Mouse (Mus musculus) intestine, embryonic 14.5 days (tissue): Measurements from ENCODE around the gene Appl1. TPM values are rescaled to one million over a fixed set of nuclear protein-coding genes. Genes with fewer than 3 reads are reported as not detected.

Experiments
- ATAC-seq: fragments of 200-750 bp; cut with Nextera tagmentation; replicated peaks from 2 replicates; pipeline ENCODE4 v1.8.0; 2017; ENCODE audit warnings: low read depth, moderate number of reproducible peaks, moderate TSS enrichment, moderate library complexity; ENCODE audit not compliant: low FRiP score, low TSS enrichment
- DNase-seq: peaks from one replicate; pipeline ENCODE4 v3.0.0-alpha.2; 2018; ENCODE audit warnings: low spot score
- H3K27ac ChIP-seq: fragments of 300-500 bp; sonication (generic); 2 replicates; pipeline ENCODE4 v1.5.1; 2014; ENCODE audit warnings: low read depth, mild to moderate bottlenecking, control low read depth
- H3K27me3 ChIP-seq: fragments of 300-500 bp; sonication (generic); replicated peaks from 2 replicates; pipeline ENCODE4 v1.6.1; 2014; ENCODE audit warnings: low read length, control low read depth; ENCODE audit not compliant: control insufficient read depth, insufficient read depth
- H3K36me3 ChIP-seq: fragments of 300-500 bp; sonication (generic); 2 replicates; pipeline ENCODE4 v1.6.1; 2014; ENCODE audit warnings: low read length, control low read depth; ENCODE audit not compliant: control insufficient read depth, insufficient read depth
- H3K4me1 ChIP-seq: fragments of 300-500 bp; sonication (generic); replicated peaks from 2 replicates; pipeline ENCODE4 v1.6.1; 2014; ENCODE audit warnings: low read length, control low read depth, mixed read lengths; ENCODE audit not compliant: control insufficient read depth, insufficient read depth
- H3K4me2 ChIP-seq: fragments of 300-500 bp; sonication (generic); 2 replicates; pipeline ENCODE4 v1.6.1; 2014; ENCODE audit warnings: low read length
- H3K4me3 ChIP-seq: fragments of 300-500 bp; sonication (generic); 2 replicates; pipeline ENCODE4 v1.5.1; 2014; ENCODE audit warnings: low read depth, low read length, control low read depth, mixed read lengths
- H3K9ac ChIP-seq: fragments of 300-500 bp; sonication (generic); 2 replicates; pipeline ENCODE4 v1.6.1; 2014; ENCODE audit warnings: mild to moderate bottlenecking, low read length
- H3K9me3 ChIP-seq: fragments of 300-500 bp; sonication (generic); 2 replicates; pipeline ENCODE4 v1.6.1; 2016; ENCODE audit warnings: low read length, control low read depth; ENCODE audit not compliant: control insufficient read depth
- WGBS: fragments of 180-500 bp; shearing (Covaris S2); extraction: QIAGEN DNeasy Blood & Tissue Kit; methylation state at CpG from one replicate; pipeline ENCODE4 v1.1.7; 2014; 5-methylcytosine and 5-hydroxymethylcytosine counted together
- polyA plus RNA-seq: library from polyadenylated mRNA; unstranded; fragments of >200 nt; fragmentation: Nextera tagmentation; extraction: Ambion mirVana; gene quantifications from 2 replicates; pipeline ENCODE4 v1.2.1, GENCODE M21; 2014

Appl1 gene
- polyA plus RNA-seq, 1 experiment from 2014 or later = 43.8 TPM

DNA sequence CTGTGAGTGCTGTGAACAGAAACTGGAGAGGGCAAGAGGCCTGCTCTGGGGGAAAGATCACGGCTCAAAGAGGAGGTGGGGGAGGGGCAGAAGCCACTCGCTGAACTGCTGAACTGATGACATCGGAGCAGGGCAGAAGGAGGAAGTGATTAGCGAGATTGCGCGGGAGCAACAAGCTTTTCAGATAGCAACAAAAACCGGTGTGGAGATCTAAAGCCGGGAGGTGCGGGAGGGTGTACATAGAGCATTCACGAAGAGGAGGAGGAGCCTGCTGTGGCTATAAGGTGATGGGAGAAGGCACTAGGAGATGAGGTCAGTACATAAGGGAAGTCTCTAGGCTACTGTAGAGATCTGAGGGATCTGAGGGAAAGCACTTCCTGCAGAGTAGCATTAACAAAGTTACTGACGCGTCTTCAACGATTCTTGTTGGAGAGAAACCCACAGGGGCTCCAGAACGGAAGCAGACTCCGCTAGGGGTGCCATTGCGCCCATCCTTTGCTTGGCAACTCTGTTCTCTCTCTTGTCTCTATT lies 23.2 kb upstream of the Appl1 start, which contains the start of gene Hesx1:
Gene Hesx1, plus strand, starts transcription at position 206 of the 531 bp plus-strand sequence.
- H3K4me2 ChIP-seq = peak within 1 kb of the TSS; percentile 48
- DNase-seq (peak; percentile 82), ATAC-seq (peak; percentile 71)
- H3K9ac ChIP-seq = peak within 1 kb of the TSS; percentile 5; the same call in 1 of the 2 replicates
- peak within 1 kb of the TSS; percentile 5; the same call in 1 of the 2 replicates for H3K27ac ChIP-seq
- H3K4me1 ChIP-seq = peaks cover 7% of the 10 kb centered on the region
- no peaks in the 10 kb centered on the region for H3K36me3 ChIP-seq
- H3K9me3 ChIP-seq = no peaks in the 10 kb centered on the region
- H3K4me3 ChIP-seq = peak within 1 kb of the TSS; percentile 18
- no peaks in the 10 kb centered on the region for H3K27me3 ChIP-seq
- 7% methylated on average over 16 of the region's 16 CpGs for WGBS

DNA sequence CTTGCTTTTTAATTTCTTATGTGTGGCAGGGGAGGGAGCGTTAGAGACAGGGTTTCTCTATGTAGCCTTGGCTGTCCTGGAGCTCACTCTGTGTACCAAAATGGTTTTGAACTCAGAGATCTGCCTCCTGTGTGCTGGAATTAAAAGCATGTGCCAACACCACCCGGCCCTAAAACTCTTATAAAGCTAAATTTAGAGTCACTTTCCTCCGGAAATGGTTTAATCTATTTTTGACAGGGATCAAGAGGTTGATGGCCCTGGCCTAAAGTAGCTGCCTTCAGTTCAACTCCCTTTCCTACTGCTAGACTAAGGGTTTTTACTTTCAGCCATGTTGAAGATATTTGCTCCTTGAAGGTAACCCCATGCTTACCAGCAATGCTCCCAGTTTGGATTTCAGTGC lies 22.4 kb upstream of the Appl1 start:
- 47% methylated on average over 3 of the region's 3 CpGs for WGBS
- H3K4me1 ChIP-seq = peaks cover 7% of the 10 kb centered on the region
- no peak for DNase-seq
- no peak overlapping the region for H3K4me2 ChIP-seq
- no peaks in the 10 kb centered on the region for H3K36me3 ChIP-seq
- H3K9ac ChIP-seq = no peak overlapping the region
- ATAC-seq = no peak
- no peak overlapping the region for H3K27ac ChIP-seq
- no peaks in the 10 kb centered on the region for H3K9me3 ChIP-seq
- H3K4me3 ChIP-seq = no peak overlapping the region
- H3K27me3 ChIP-seq = no peaks in the 10 kb centered on the region

DNA sequence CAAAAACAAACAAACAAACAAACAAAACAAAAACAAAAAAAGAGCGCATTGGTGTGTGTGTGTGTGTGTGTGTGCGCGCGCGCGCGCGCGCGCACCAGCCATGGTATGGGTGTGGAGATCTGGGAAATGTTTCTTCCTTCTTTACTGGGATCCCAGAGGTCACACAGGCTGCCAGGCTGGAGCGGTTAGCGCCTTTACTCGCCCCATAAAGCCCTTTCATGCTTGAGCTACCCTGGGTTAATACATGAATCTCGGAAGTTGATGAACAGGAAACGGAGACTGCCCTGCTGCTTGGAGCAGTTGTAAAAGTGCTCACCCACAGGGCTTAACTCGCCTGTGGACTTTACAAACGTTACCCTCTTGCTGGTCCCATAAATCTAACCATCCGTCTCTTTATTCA lies 20.6 kb upstream of the Appl1 start:
- H3K4me3 ChIP-seq = no peak overlapping the region
- no peak for DNase-seq
- ATAC-seq = no peak
- 71% methylated on average over 18 of the region's 18 CpGs for WGBS
- H3K27ac ChIP-seq = no peak overlapping the region
- H3K4me1 ChIP-seq = peaks cover 7% of the 10 kb centered on the region
- no peaks in the 10 kb centered on the region for H3K9me3 ChIP-seq
- no peak overlapping the region for H3K4me2 ChIP-seq
- H3K36me3 ChIP-seq = no peaks in the 10 kb centered on the region
- no peak overlapping the region for H3K9ac ChIP-seq
- no peaks in the 10 kb centered on the region for H3K27me3 ChIP-seq

DNA sequence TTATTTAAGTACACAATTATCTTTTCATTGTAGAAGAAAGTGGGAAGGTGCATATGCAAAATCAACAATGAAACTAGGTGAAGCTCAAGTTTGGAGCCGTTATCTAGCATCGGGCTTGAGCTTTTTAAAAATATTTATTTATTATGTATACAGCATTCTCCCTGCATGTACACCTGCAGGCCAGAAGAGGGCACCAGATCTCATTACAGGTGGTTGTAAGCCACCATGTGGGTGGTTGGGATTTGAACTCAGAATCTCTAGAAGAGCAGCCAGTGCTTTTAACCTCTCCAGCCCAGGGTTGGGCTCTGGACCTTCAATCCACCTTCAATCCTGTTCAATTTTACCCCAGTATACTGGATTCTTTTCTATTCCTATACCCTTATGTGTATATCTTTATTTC lies 17.7 kb upstream of the Appl1 start:
- ATAC-seq (no peak), DNase-seq (peak; percentile 10)
- Histone ChIP-seq H3K27ac (no peak overlapping the region), H3K36me3 (no peaks in the 10 kb centered on the region), H3K4me1 (peaks cover 1% of the 10 kb centered on the region; the same call in 1 of the 2 replicates), H3K9ac (no peak overlapping the region), H3K4me2 (no peak overlapping the region), H3K9me3 (no peaks in the 10 kb centered on the region), H3K27me3 (no peaks in the 10 kb centered on the region), H3K4me3 (no peak overlapping the region)
- 60% methylated on average over 2 of the region's 2 CpGs for WGBS

DNA sequence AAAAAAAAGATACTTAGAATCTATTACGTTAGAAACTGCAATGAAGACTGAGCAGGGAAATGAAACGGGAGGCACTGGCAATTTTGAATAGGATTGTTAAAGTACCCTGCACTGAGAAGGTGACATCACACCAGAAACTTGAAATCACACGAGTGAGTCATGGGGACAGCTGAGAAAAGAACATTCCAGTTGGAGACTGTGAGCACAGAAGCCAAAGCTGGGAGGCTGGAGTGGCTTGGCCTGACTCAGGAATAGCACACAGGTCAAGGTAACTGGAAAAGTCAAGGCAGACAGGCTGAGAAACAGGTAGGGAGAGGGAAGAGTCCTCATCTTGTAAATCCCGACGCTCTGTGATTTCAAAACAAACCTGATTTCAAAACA lies 11.1 kb upstream of the Appl1 start:
- Histone ChIP-seq H3K27me3 (no peaks in the 10 kb centered on the region), H3K9me3 (peaks cover 6% of the 10 kb centered on the region; the same call in 1 of the 2 replicates), H3K36me3 (no peaks in the 10 kb centered on the region), H3K4me2 (no peak overlapping the region), H3K27ac (no peak overlapping the region), H3K4me1 (no peaks in the 10 kb centered on the region), H3K4me3 (no peak overlapping the region), H3K9ac (no peak overlapping the region)
- DNase-seq (no peak), ATAC-seq (no peak)
- 72% methylated on average over 5 of the region's 5 CpGs for WGBS

DNA sequence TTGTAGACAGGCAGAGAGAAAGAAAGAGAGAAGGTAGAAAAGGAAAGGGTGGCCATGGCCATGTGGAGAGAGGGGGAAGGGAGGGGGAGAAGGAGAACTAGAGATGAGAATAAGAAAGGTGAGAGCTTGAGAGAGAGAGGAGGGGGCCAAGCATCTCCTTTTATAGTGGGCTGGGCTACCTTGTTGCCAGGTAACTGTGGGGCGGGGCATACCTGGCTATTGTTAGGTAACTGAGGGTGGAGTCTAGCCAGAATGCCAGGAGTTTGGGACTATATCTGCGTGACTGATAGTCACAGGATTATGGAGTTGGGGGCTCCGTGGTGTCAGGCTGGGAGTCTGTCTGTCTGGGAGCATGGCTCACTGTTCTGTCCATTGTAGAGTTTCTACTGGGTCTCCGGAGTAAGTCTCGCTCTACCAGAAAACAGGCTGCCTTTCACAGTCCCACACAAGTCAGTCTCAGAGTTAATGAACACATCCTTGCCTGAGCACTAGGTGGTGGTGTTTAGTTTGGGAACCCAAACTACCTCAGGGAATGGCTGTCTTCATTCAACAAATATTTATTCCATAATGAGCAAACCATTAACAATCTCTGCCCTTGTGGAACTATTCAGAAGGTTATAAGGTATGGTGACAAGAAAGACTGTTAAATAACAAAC lies 10.6 kb upstream of the Appl1 start:
- DNase-seq = no peak
- H3K36me3 ChIP-seq = no peaks in the 10 kb centered on the region
- no peak overlapping the region for H3K4me2 ChIP-seq
- no peak for ATAC-seq
- H3K4me3 ChIP-seq = no peak overlapping the region
- WGBS = 68% methylated on average over 5 of the region's 5 CpGs
- no peak overlapping the region for H3K9ac ChIP-seq
- H3K27ac ChIP-seq = no peak overlapping the region
- H3K27me3 ChIP-seq = no peaks in the 10 kb centered on the region
- peaks cover 6% of the 10 kb centered on the region; the same call in 1 of the 2 replicates for H3K9me3 ChIP-seq
- no peaks in the 10 kb centered on the region for H3K4me1 ChIP-seq

DNA sequence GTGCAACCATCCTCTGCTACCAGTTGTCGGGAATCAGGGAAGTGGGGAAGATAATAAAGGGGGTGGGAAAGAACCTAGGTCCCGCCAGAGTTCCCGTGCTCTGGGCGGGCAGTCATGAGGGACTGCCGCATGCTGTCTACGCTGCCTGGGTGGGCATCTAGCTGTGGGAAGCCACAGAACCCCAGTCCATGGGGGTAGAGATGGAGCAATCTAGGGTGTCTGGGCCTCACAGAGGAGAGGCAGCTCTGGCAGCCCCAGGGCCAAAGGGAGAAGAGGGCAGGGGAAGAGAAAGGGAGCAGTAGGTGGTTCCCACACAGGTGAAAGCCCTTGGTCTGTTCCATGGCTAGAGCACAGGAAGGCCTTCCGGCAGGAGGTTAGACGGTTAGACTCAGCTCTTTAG lies 10.0 kb upstream of the Appl1 start:
- H3K4me1 ChIP-seq = no peaks in the 10 kb centered on the region
- DNase-seq (no peak), ATAC-seq (no peak)
- H3K9ac ChIP-seq = no peak overlapping the region
- H3K4me2 ChIP-seq = no peak overlapping the region
- H3K9me3 ChIP-seq = peaks cover 6% of the 10 kb centered on the region; the same call in 1 of the 2 replicates
- H3K4me3 ChIP-seq = no peak overlapping the region
- WGBS = 97% methylated on average over 8 of the region's 8 CpGs
- no peaks in the 10 kb centered on the region for H3K36me3 ChIP-seq
- H3K27ac ChIP-seq = no peak overlapping the region
- no peaks in the 10 kb centered on the region for H3K27me3 ChIP-seq

DNA sequence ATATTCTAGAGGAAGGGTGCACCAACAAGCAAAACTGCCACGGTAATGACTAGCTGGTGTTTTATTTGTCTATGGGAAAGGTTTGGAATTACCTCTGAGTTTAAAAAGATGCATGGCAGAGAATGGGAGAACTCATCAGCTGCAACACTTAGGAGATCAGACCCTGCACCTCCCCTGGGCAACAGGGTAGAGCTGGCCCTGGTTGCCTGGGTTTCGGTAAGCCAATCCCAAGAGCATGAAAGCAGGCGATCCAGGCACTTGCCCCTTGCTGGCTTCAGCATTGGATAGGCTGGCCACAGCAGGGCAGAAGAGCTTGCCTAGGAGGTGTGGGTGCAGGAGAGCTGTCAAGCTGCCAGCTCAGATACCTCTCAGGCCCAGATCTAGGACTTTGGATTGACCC lies 8.8 kb upstream of the Appl1 start:
- peaks cover 6% of the 10 kb centered on the region; the same call in 1 of the 2 replicates for H3K9me3 ChIP-seq
- H3K9ac ChIP-seq = no peak overlapping the region
- no peak for DNase-seq
- H3K4me1 ChIP-seq = no peaks in the 10 kb centered on the region
- no peak overlapping the region for H3K27ac ChIP-seq
- no peak for ATAC-seq
- H3K36me3 ChIP-seq = no peaks in the 10 kb centered on the region
- 97% methylated on average over 3 of the region's 3 CpGs for WGBS
- no peaks in the 10 kb centered on the region for H3K27me3 ChIP-seq
- no peak overlapping the region for H3K4me2 ChIP-seq
- H3K4me3 ChIP-seq = no peak overlapping the region

DNA sequence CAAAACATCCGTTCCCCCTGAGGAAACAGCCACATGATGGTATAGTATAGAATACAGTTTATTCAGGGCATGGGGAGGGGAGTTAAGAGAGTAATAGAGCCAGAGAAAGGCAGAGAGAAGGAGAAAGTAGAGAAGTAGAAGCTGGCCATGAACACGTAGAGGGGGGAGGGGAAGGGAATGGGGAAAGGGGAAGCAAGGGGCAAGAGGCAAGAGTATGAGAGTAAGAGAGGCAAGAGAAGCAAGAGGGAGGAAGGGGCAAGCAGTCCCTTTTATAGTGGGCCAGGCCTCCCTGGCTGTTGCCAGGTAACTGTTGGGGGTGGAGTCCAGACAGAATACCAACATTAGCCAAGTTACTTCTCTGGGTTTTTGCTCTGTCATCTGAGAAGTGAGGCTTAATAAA lies 6.5 kb upstream of the Appl1 start:
- Histone ChIP-seq H3K4me3 (no peak overlapping the region), H3K4me2 (no peak overlapping the region), H3K4me1 (no peaks in the 10 kb centered on the region), H3K27ac (no peak overlapping the region), H3K36me3 (no peaks in the 10 kb centered on the region), H3K9ac (no peak overlapping the region), H3K27me3 (no peaks in the 10 kb centered on the region), H3K9me3 (peaks cover 6% of the 10 kb centered on the region; the same call in 1 of the 2 replicates)
- 44% methylated on average over 2 of the region's 2 CpGs for WGBS
- no peak for ATAC-seq
- no peak for DNase-seq
